Mouse (Mus musculus) thymus, postnatal 10 days (tissue): ENCODE measurements at regions not wholly inside any gene's neighbourhood (a gene's known extent, or its start where the extent isn't known, plus 50 kb on each side); places are given as distances from the start of the nearest gene placed in this dataset.

Experiments used
- DNase-seq, 2 experiments: peaks; one replicate each; pipeline ENCODE4 v3.0.0; 2021; ENCODE audit warnings: low spot score in 2 of 2

GRCm38 (mm10) chr1:52397460-52397859 is 103.0 kb downstream of the Nab1 start:
- DNase-seq = no peak

DNA sequence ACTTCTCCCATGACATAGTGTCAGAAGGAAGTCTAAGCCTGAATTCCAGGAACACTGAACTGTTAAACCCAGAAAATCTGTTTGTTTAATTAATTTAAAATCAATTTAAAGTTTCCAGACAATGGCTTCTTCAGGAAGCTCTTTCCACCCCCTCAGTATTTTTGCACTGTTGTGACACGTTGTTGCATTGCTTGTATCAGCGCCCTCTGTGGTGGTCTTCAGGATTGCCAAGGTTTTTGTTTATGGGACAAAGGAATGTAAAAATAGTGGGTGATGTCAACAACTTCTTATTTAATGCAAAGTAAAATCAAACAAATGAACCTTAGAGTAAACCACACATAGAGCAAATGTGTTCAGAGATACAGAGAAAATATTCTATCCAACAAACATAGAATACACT is 107.5 kb downstream of the Nab1 start:
- peak in 1 of 2 experiments; percentile 14 for DNase-seq

DNA sequence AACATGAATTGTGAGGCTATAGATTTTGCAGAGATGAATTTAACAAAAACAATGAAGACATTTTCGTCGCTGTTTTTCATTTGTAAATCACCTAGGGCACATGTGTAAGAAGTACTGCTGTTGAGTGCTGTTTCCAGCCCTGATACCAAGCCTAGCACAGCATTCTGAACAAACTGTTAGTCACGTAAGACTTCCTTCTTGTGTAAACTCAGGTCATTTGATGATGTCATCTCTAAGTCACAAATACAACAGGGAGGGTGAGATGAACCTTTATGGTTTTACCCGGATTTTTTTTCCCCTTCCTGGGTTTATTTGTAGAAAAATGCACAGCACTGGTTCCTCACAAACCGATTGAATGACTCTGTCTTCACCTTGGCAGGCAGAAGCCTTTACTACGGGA is 111.6 kb downstream of the Nab1 start:
- DNase-seq = no peak

- DNase-seq = peak in 1 of 2 experiments; percentile 11
Observed at GRCm38 (mm10) chr1:52388118-52388517, 112.4 kb downstream of the Nab1 start.

DNA sequence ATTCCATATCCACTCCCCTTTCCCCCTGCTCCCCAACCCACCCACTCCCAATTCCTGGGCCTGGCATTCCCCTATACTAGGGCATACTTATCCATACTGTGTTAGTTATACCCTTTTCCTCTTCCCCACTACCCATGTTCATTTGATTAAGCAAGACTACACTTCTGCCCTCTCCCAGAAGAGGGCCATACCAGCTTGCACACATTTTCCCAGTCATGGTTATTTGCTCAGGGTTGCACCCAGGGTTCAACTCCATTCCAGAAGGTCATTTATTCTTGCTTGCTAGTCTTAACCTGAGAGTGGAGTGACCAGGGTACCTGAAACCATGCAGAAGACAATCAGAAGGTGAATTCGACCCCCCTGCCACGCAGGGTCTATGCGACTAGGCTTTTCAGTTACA is 113.4 kb downstream of the Nab1 start:
- no peak for DNase-seq

DNA sequence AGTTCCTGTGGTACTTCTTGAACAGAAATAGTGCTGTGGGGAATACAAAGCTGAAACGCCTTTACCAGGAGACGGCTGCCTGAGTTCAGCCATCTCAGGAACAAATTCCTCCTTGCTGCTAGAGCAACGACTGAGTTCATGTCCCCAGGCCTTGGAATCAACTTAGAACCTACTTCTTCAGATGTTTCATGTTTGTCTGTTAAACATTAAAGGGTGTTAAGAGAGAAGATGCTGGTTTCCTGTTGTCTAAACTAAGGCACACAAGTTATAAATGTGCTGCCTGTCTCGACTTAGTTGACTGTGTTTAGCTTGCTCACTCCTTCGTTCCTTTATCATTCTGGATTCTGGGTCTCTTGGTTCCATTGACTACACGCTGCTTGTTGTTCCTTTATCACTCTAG is 125.2 kb downstream of the Nab1 start:
- DNase-seq = no peak

DNA sequence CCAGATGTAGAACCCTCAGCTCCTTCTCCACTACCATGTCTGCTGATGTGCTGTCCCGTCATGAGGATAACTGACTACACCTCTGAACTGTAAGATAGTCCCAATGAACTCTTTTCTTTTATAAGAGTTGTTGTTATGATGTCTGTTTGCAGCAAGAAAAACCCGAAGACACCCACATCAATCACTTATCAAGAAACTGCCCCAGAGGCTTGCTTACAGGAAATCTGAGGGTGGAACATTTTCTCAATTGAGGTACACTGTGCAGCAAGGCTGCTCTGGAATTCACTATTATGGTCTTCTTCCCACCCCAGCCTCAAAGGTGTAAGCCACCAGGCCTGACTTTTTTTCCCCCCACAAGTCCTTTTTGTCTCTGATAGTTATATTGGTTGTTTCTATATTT is 125.8 kb downstream of the Nab1 start:
- DNase-seq = no peak

DNA sequence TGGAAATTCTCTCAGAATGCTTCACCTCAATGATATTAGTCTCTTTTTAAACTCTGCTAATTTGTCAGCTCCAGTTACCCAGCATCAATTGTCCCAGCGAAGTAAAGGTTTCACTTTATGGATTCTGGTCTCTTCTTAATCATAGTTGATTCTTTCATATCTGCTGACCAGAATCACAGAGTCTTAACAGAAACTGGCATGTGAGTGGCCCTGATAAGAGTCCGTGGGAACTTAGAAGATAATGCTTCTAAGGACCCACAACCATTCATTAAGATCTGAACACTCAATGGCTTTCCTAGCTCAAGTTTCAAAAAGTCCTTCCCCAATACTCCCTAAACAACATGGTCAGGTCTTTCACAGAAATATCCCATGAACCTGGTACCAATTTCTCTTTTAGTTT is 126.7 kb downstream of the Nab1 start:
- DNase-seq = no peak

- no peak for DNase-seq
Observed at GRCm38 (mm10) chr1:52366386-52366785, 133.4 kb upstream of the Gls start.

GRCm38 (mm10) chr1:52363625-52364024 is 130.6 kb upstream of the Gls start:
- DNase-seq = no peak

- DNase-seq = no peak
Observed at GRCm38 (mm10) chr1:52362976-52363375, 129.9 kb upstream of the Gls start.

GRCm38 (mm10) chr1:52354041-52354582 is 121.1 kb upstream of the Gls start:
- no peak for DNase-seq

GRCm38 (mm10) chr1:52342127-52342526 is 109.1 kb upstream of the Gls start:
- no peak for DNase-seq

GRCm38 (mm10) chr1:52338704-52339103 is 105.7 kb upstream of the Gls start:
- no peak for DNase-seq

DNA sequence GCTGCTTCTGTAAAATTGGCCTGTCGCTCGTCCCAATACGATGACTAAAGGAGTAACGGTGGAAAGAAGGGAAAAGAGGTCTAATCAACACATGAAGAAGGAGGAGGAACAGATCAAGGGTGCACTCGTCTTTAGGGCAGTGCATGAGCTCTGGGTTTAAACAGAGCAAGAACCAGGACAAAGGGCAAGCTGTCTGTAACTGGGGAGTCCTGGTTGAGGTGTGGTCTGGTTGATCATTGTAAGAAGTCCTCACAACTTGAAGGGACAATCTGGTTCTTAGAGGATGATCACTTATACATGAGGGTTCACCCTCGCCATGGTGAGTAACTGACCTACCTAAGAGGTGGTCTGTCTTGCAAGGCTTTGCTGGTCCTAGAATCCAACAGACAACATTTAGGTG is 105.2 kb upstream of the Gls start:
- DNase-seq = no peak

- no peak for DNase-seq
Observed at GRCm38 (mm10) chr1:52336696-52337095, 103.7 kb upstream of the Gls start.

DNA sequence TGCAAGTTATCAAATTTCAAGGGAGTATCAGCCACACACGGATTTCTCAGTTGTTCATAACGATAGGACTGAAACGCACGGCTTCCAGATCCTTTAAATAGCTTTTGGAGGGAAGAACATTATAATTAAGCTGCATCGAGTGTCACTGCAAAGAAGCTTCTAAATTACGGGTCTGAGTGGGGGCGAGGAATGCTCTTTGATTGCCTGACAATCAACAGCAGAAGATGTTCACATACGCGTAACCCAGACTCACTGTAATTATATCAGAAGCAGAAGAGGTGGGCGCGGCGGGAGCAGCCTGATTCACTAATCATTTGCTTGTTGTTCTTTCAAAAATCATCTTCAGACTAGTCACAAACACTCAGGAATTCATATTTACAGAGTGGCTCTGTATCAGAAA is 99.0 kb upstream of the Gls start:
- DNase-seq = no peak

DNA sequence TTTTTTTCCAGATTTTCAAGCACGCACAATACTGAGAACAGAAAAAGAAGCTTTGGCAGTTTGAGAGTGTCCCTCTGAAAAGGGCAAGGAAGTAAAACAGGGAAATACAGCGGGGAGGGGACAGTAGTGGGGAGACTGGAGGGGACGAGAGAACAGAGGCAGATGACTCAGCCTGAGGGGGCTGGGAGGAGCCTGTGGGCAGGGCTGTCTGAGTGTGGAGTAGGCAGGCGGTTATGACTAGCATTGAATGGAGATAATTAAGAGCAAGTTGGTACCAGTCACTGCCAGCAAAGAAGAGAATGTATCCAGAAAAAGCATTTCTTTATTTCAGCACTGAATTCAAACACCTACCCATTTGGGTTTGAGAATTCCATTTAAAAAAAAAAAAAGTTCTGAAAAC is 98.4 kb upstream of the Gls start:
- no peak for DNase-seq

GRCm38 (mm10) chr1:52330496-52330895 is 97.5 kb upstream of the Gls start:
- no peak for DNase-seq

GRCm38 (mm10) chr1:52328507-52328906 is 95.5 kb upstream of the Gls start:
- no peak for DNase-seq

GRCm38 (mm10) chr1:52324356-52324755 is 91.3 kb upstream of the Gls start:
- no peak for DNase-seq

DNA sequence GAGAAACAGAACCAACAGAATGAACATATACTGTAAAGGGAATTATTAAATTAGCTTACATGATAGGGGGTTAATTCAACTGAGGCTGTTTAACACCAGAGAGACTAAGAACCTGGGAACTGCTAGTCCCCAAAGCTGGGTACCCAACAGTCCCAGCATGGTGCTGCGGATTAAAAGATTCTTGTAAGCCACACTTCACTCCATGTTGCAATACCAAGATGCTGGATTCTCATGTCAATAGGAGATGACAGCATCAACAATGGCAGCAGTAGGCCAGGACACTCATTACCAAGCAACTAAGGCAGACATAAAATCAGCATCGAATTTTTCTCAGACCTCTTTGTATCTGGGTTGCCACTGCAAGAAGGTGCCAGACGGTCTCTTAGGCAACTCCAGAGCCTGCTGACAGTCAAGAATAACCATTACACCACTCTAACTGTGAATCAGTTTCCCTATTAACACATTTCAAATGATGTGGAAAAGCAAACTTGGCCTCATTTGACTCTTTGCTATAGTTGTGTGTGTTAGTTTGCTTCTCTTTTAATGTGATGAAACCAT is 79.1 kb upstream of the Gls start:
- DNase-seq = no peak

GRCm38 (mm10) chr1:52306892-52307291 is 73.9 kb upstream of the Gls start:
- peak in 1 of 2 experiments; percentile 22 for DNase-seq
